Mouse (Mus musculus) hindbrain, embryonic 16.5 days (tissue): ENCODE data around the gene Eef1a1. TPM values are rescaled to one million over a fixed set of nuclear protein-coding genes. Genes with fewer than 3 reads are reported as not detected.

Source experiments
- ATAC-seq: fragments of 200-750 bp; cut with Nextera tagmentation; 2 replicates; pipeline ENCODE4 v1.8.0; 2017; ENCODE audit warnings: moderate TSS enrichment, moderate library complexity
- H3K27ac ChIP-seq: fragments of 300-500 bp; sonication (generic); 2 replicates; pipeline ENCODE4 v1.5.1; 2014; ENCODE audit warnings: low read depth, mild to moderate bottlenecking, control low read depth, low read length, moderate library complexity
- H3K27me3 ChIP-seq: fragments of 300-500 bp; sonication (generic); replicated peaks from 2 replicates; pipeline ENCODE4 v1.6.1; 2014; ENCODE audit warnings: low read length; ENCODE audit not compliant: control insufficient read depth, insufficient read depth
- H3K36me3 ChIP-seq: fragments of 300-500 bp; sonication (generic); 2 replicates; pipeline ENCODE4 v1.6.1; 2014; ENCODE audit warnings: mild to moderate bottlenecking, low read length, moderate library complexity, mixed read lengths; ENCODE audit not compliant: control insufficient read depth, insufficient read depth
- H3K4me1 ChIP-seq: fragments of 300-500 bp; sonication (generic); 2 replicates; pipeline ENCODE4 v1.6.1; 2014; ENCODE audit warnings: low read depth, low read length; ENCODE audit not compliant: control insufficient read depth, insufficient read depth
- H3K4me2 ChIP-seq: fragments of 300-500 bp; sonication (generic); 2 replicates; pipeline ENCODE4 v1.6.1; 2014; ENCODE audit warnings: mild to moderate bottlenecking, low read length, control low read depth, moderate library complexity
- H3K4me3 ChIP-seq: fragments of 300-500 bp; sonication (generic); 2 replicates; pipeline ENCODE4 v1.5.1; 2014; ENCODE audit warnings: mild to moderate bottlenecking, low read length, control low read depth, moderate library complexity
- H3K9ac ChIP-seq: fragments of 300-500 bp; sonication (generic); 2 replicates; pipeline ENCODE4 v1.6.1; 2014; ENCODE audit warnings: low read depth, mild to moderate bottlenecking, control low read depth, low read length, moderate library complexity
- H3K9me3 ChIP-seq: fragments of 300-500 bp; sonication (generic); 2 replicates; pipeline ENCODE4 v1.6.1; 2014; ENCODE audit warnings: mild to moderate bottlenecking, low read length, moderate library complexity; ENCODE audit not compliant: control insufficient read depth
- WGBS: fragments of 180-500 bp; shearing (Covaris S2); extraction: QIAGEN DNeasy Blood & Tissue Kit; methylation state at CpG from one replicate; pipeline ENCODE4 v1.1.7; 2014; 5-methylcytosine and 5-hydroxymethylcytosine counted together
- microRNA-seq: library from miRNA; unstranded; fragments of <30 nt; microRNA quantifications from one replicate; pipeline ENCODE4, GENCODE M21; 2017
- polyA plus RNA-seq: library from polyadenylated mRNA; unstranded; fragments of >200 nt; fragmentation: Nextera tagmentation; extraction: Ambion mirVana; gene quantifications from 2 replicates; pipeline ENCODE4 v1.2.1, GENCODE M21; 2015

Gene Eef1a1
- polyA plus RNA-seq, 1 experiment from 2014 or later, result 2,954 TPM

GRCm38 (mm10) chr9:78428870-78429432 is 60.0 kb downstream of the Eef1a1 start:
- H3K4me2 ChIP-seq, result no peak overlapping the region
- H3K4me1 ChIP-seq, result no peaks in the 10 kb centered on the region
- no peaks in the 10 kb centered on the region for H3K36me3 ChIP-seq
- no peaks in the 10 kb centered on the region for H3K27me3 ChIP-seq
- H3K9me3 ChIP-seq, result no peaks in the 10 kb centered on the region
- H3K27ac ChIP-seq, result no peak overlapping the region
- no peak for ATAC-seq
- H3K4me3 ChIP-seq, result no peak overlapping the region
- H3K9ac ChIP-seq, result no peak overlapping the region
- WGBS, result 83% methylated on average over 4 of the region's 4 CpGs

Small RNA genes lying within 50 kb of the gene (microRNA-seq; reads per million reads assigned to microRNA genes)
- not detected for gene Gm26377

Other genes with a start within 250 kb of the Eef1a1 start
- not detected in 2 replicates for gene Gm3776, start 232.0 kb downstream of the Eef1a1 start, polyA plus RNA-seq
- not detected in 2 replicates for gene Gm10639, start 199.2 kb downstream of the Eef1a1 start, polyA plus RNA-seq
- not detected in 2 replicates for gene Omt2a, start 174.4 kb downstream of the Eef1a1 start, polyA plus RNA-seq
- not detected in 2 replicates for gene Omt2b, start 161.6 kb downstream of the Eef1a1 start, polyA plus RNA-seq
- not detected in 2 replicates for gene Gsta2, start 133.4 kb downstream of the Eef1a1 start, polyA plus RNA-seq
- 4.5 and 6.4 TPM in 2 replicates for gene Dppa5a, start 121.0 kb downstream of the Eef1a1 start, polyA plus RNA-seq
- gene Ooep, start 110.4 kb downstream of the Eef1a1 start, polyA plus RNA-seq, result 4.8 TPM in 2 replicates
- gene Ddx43, start 93.4 kb downstream of the Eef1a1 start, polyA plus RNA-seq, result 0.29 and 0.44 TPM in 2 replicates
- gene Cgas, start 45.9 kb downstream of the Eef1a1 start, polyA plus RNA-seq, result 0.54 and 0.79 TPM in 2 replicates
- 27.9 and 30.0 TPM in 2 replicates for gene Mto1, start 40.9 kb downstream of the Eef1a1 start, polyA plus RNA-seq
- 1.8 and 2.3 TPM in 2 replicates for gene Gm17324, start 40.4 kb downstream of the Eef1a1 start, polyA plus RNA-seq
- 15.6 and 15.8 TPM in 2 replicates for gene Slc17a5, start 98.9 kb upstream of the Eef1a1 start, polyA plus RNA-seq
- gene Cd109, start 126.4 kb upstream of the Eef1a1 start, polyA plus RNA-seq, result 0.95 and 2.0 TPM in 2 replicates